Mouse (Mus musculus): ENCODE measurements around the gene Med8. TPM values are rescaled to one million over a fixed set of nuclear protein-coding genes. Genes with fewer than 3 reads are reported as not detected.

The Med8 gene
- 97.4 and 107 TPM in 2 replicates for polyA plus RNA-seq (2015; fragmentation: Nextera tagmentation; extraction: Ambion mirVana)

- WGBS (ENCODE audit: insufficient replicate concordance), result under 1% methylated on average over 53 of the region's 53 CpGs
- Histone ChIP-seq H3K4me2 (peak within 1 kb of the TSS; percentile 90), H3K27me3 (no peaks in the 10 kb centered on the region), H3K9me3 (replicated peaks) (no peaks in the 10 kb centered on the region), H3K4me3 (replicated peaks) (peak within 1 kb of the TSS; percentile 91), H3K4me1 (replicated peaks) (peaks cover 38% of the 10 kb centered on the region), H3K27ac (peak within 1 kb of the TSS; percentile 83), H3K36me3 (peaks cover 49% of the 10 kb centered on the region), H3K9ac (peak within 1 kb of the TSS; percentile 93)
- DNase-seq (peak; percentile 89), ATAC-seq (ENCODE audit: low read depth) (peak; percentile 98)
These were observed at the start of gene Med8, which contains the start of gene Szt2 for GRCm38 (mm10) chr4:118409142-118409900. Med8 (plus strand) TSS chr4:118409337. Szt2 (minus strand) TSS chr4:118409273.

GRCm38 (mm10) chr4:118359896-118360720 is 49.0 kb upstream of the Med8 start:
- peak overlapping the region; percentile 74 for H3K4me3 ChIP-seq (replicated peaks)
- H3K9ac ChIP-seq, result peak overlapping the region; percentile 79
- peak overlapping the region; percentile 66 for H3K27ac ChIP-seq
- H3K4me1 ChIP-seq (replicated peaks), result peaks cover 26% of the 10 kb centered on the region
- no peaks in the 10 kb centered on the region for H3K27me3 ChIP-seq
- H3K9me3 ChIP-seq (replicated peaks), result no peaks in the 10 kb centered on the region
- WGBS (ENCODE audit: insufficient replicate concordance), result 1% methylated on average over 54 of the region's 54 CpGs
- ATAC-seq (ENCODE audit: low read depth), result peak; percentile 76
- DNase-seq, result peak; percentile 57
- peak overlapping the region; percentile 96 for H3K4me2 ChIP-seq
- peaks cover 35% of the 10 kb centered on the region for H3K36me3 ChIP-seq

DNA sequence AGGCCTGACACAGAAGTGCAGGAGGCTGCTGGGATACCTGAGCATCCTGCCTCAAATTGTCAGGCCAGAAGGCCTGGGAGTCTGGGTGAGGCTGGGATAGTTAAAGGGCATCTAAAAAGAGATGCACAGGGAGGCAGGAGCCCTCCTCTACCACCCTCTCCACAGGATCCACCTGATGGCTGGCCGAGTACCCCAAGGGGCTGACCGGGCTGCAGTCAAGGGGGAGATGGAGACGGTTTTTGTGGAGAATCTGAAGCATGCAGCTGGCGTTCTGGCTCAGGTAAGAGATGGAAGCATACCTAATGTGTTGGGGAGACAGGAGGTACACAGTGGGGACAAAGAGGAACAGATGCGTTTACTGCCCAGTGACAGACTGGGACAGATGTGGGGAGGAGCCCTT is 47.7 kb upstream of the Med8 start:
- H3K9ac ChIP-seq, result no peak overlapping the region
- no peak overlapping the region for H3K4me3 ChIP-seq (replicated peaks)
- DNase-seq (no peak), ATAC-seq (ENCODE audit: low read depth) (no peak)
- H3K27ac ChIP-seq, result no peak overlapping the region
- no peak overlapping the region for H3K4me2 ChIP-seq
- WGBS (ENCODE audit: insufficient replicate concordance), result 78% methylated on average over 5 of the region's 5 CpGs
- H3K4me1 ChIP-seq (replicated peaks), result peaks cover 26% of the 10 kb centered on the region
- H3K27me3 ChIP-seq, result no peaks in the 10 kb centered on the region
- H3K36me3 ChIP-seq, result peaks cover 47% of the 10 kb centered on the region
- H3K9me3 ChIP-seq (replicated peaks), result no peaks in the 10 kb centered on the region

DNA sequence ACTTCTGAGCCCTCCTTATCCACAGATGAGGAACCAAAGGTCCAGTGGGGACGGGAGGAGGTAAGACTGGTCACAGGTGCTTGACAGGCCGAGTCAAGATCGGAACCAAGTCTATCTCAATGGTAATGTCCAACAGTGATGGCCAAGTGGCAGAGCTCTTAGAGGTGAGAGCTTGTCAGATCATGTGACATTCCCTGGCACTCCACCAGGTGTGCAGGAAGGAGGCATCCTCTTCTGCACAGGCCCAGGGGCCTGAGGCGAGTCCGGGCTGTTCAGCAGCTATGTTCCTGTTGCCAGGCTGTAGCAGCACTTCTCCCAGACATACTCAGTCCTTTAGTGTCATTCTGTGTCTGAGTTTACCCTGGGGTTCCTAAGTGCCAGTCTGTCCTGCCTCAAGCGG is 46.3 kb upstream of the Med8 start:
- Histone ChIP-seq H3K36me3 (peaks cover 53% of the 10 kb centered on the region), H3K27ac (no peak overlapping the region)
- DNase-seq, result no peak

GRCm38 (mm10) chr4:118363985-118364384 is 45.2 kb upstream of the Med8 start:
- peaks cover 64% of the 10 kb centered on the region for H3K36me3 ChIP-seq
- DNase-seq (no peak), ATAC-seq (ENCODE audit: low read depth) (no peak)
- peaks cover 26% of the 10 kb centered on the region for H3K4me1 ChIP-seq (replicated peaks)
- H3K4me3 ChIP-seq (replicated peaks), result no peak overlapping the region
- H3K4me2 ChIP-seq, result no peak overlapping the region
- no peak overlapping the region for H3K27ac ChIP-seq
- H3K9me3 ChIP-seq (replicated peaks), result no peaks in the 10 kb centered on the region
- H3K9ac ChIP-seq, result no peak overlapping the region
- 93% methylated on average over 3 of the region's 3 CpGs for WGBS (ENCODE audit: insufficient replicate concordance)
- H3K27me3 ChIP-seq, result no peaks in the 10 kb centered on the region

More for the DNA sequence above, 46.3 kb upstream of the Med8 start:
- no peaks in the 10 kb centered on the region for H3K9me3 ChIP-seq (replicated peaks)
- H3K4me1 ChIP-seq (replicated peaks), result peaks cover 26% of the 10 kb centered on the region
- H3K27me3 ChIP-seq, result no peaks in the 10 kb centered on the region
- no peak overlapping the region for H3K4me2 ChIP-seq
- no peak overlapping the region for H3K9ac ChIP-seq
- WGBS (ENCODE audit: insufficient replicate concordance), result 83% methylated on average over 6 of the region's 6 CpGs
- H3K4me3 ChIP-seq (replicated peaks), result no peak overlapping the region
- no peak for ATAC-seq (ENCODE audit: low read depth)

- H3K9ac ChIP-seq, result no peak overlapping the region
- no peaks in the 10 kb centered on the region for H3K9me3 ChIP-seq (replicated peaks)
- no peaks in the 10 kb centered on the region for H3K27me3 ChIP-seq
- ATAC-seq (ENCODE audit: low read depth) (no peak), DNase-seq (no peak)
- peaks cover 20% of the 10 kb centered on the region for H3K4me1 ChIP-seq (replicated peaks)
- no peak overlapping the region for H3K4me2 ChIP-seq
- H3K36me3 ChIP-seq, result peaks cover 70% of the 10 kb centered on the region
- WGBS (ENCODE audit: insufficient replicate concordance), result 87% methylated on average over 13 of the region's 13 CpGs
- no peak overlapping the region for H3K4me3 ChIP-seq (replicated peaks)
- H3K27ac ChIP-seq, result no peak overlapping the region
These were observed 44.5 kb upstream of the Med8 start for GRCm38 (mm10) chr4:118364641-118365040.

DNA sequence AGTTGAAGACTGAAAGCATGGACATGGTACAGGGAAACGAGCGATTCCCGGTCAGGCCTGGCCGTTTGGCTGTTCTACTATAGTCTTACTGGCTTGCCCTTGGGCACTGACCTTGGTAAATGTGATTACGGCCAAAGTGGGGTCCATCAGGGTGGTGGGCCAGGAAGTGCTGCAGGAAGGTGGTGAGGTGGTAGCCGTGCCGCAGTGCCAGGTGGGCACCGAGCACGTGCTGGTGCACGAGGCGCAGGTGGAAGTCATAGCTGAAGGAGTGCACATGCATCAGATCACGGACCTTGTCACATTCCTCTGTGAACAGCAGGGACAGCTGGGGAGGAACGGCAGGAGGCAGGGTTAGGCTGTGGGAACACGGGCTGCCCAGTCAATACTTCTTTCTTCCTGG is 43.1 kb upstream of the Med8 start:
- H3K4me1 ChIP-seq (replicated peaks), result peaks cover 7% of the 10 kb centered on the region
- H3K9ac ChIP-seq, result no peak overlapping the region
- no peak overlapping the region for H3K27ac ChIP-seq
- H3K27me3 ChIP-seq, result no peaks in the 10 kb centered on the region
- no peak overlapping the region for H3K4me2 ChIP-seq
- DNase-seq, result no peak
- H3K4me3 ChIP-seq (replicated peaks), result no peak overlapping the region
- WGBS (ENCODE audit: insufficient replicate concordance), result 82% methylated on average over 14 of the region's 14 CpGs
- no peak for ATAC-seq (ENCODE audit: low read depth)
- H3K9me3 ChIP-seq (replicated peaks), result no peaks in the 10 kb centered on the region
- peaks cover 81% of the 10 kb centered on the region for H3K36me3 ChIP-seq

DNA sequence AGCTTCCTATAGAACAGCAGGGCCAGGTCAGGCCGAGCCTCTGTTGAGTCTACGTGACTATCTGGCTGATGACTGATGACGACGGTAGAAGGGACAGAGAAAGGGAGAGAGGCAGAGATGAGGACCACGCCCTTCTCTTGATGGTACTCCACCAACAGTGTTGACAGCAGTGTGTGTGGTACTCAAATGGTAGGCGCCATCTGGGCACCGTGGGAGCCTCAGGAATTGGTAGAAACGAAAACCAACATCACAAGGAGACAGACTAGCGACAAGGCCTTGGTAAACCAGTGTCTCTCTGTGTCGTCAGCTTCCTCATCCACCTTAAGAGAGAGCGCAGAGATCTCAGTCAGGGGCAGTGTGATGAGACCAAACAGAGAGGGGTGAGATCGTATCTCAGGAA is 41.6 kb upstream of the Med8 start:
- 78% methylated on average over 12 of the region's 12 CpGs for WGBS (ENCODE audit: insufficient replicate concordance)

GRCm38 (mm10) chr4:118368616-118369015 is 40.5 kb upstream of the Med8 start:
- Histone ChIP-seq H3K36me3 (peaks cover 86% of the 10 kb centered on the region), H3K27me3 (no peaks in the 10 kb centered on the region), H3K9ac (no peak overlapping the region), H3K4me2 (no peak overlapping the region), H3K4me1 (replicated peaks) (no peaks in the 10 kb centered on the region), H3K4me3 (replicated peaks) (no peak overlapping the region), H3K27ac (no peak overlapping the region), H3K9me3 (replicated peaks) (no peaks in the 10 kb centered on the region)
- DNase-seq (no peak), ATAC-seq (ENCODE audit: low read depth) (no peak)
- 79% methylated on average over 3 of the region's 3 CpGs for WGBS (ENCODE audit: insufficient replicate concordance)

More for the DNA sequence above, 41.6 kb upstream of the Med8 start:
- Histone ChIP-seq H3K9me3 (replicated peaks) (no peaks in the 10 kb centered on the region), H3K4me2 (no peak overlapping the region), H3K27ac (no peak overlapping the region), H3K4me3 (replicated peaks) (no peak overlapping the region), H3K9ac (no peak overlapping the region), H3K4me1 (replicated peaks) (no peaks in the 10 kb centered on the region), H3K36me3 (peaks cover 86% of the 10 kb centered on the region), H3K27me3 (no peaks in the 10 kb centered on the region)
- DNase-seq (no peak), ATAC-seq (ENCODE audit: low read depth) (no peak)

DNA sequence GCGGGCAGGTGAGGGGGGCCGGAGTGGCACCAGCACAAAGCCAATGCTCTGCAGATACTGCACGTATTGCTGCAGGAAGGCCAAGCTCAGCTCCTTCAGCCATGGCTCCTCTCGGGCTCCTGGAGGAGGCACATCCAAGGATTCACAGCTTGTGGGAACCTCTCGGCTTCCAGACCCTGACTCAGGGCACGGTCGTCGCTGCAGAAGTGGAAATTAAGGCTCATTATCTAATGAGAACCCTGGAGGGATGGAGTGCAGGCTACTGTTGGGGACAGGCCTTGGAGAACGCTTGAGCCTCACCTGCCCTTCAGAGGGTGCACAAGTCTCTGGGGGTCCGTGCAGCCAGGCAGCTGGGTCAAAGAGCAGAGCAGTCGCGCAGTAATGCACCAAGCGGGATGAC is 37.3 kb upstream of the Med8 start:
- no peak for DNase-seq
- H3K27me3 ChIP-seq, result no peaks in the 10 kb centered on the region
- ATAC-seq (ENCODE audit: low read depth), result no peak
- no peak overlapping the region for H3K27ac ChIP-seq
- H3K9me3 ChIP-seq (replicated peaks), result no peaks in the 10 kb centered on the region
- H3K4me3 ChIP-seq (replicated peaks), result no peak overlapping the region
- H3K9ac ChIP-seq, result no peak overlapping the region
- H3K36me3 ChIP-seq, result peaks cover 91% of the 10 kb centered on the region
- WGBS (ENCODE audit: insufficient replicate concordance), result 89% methylated on average over 13 of the region's 13 CpGs
- H3K4me2 ChIP-seq, result no peak overlapping the region
- no peaks in the 10 kb centered on the region for H3K4me1 ChIP-seq (replicated peaks)

- Histone ChIP-seq H3K4me1 (replicated peaks) (no peaks in the 10 kb centered on the region), H3K9ac (no peak overlapping the region), H3K36me3 (peaks cover 95% of the 10 kb centered on the region), H3K4me3 (replicated peaks) (no peak overlapping the region), H3K27me3 (no peaks in the 10 kb centered on the region), H3K27ac (no peak overlapping the region), H3K4me2 (no peak overlapping the region), H3K9me3 (replicated peaks) (no peaks in the 10 kb centered on the region)
- DNase-seq, result no peak
- WGBS (ENCODE audit: insufficient replicate concordance), result 84% methylated on average over 6 of the region's 6 CpGs
- no peak for ATAC-seq (ENCODE audit: low read depth)
These were observed 33.1 kb upstream of the Med8 start for GRCm38 (mm10) chr4:118375999-118376398.
